Mouse (Mus musculus) ES-E14 (cell line): ENCODE measurements around the gene S100a4.

ENCODE experiments used
- HCFC1 ChIP-seq: IDR thresholded peaks from 2 replicates; pipeline ENCODE4 v1.6.1; 2012; ENCODE audit warnings: low read length, inconsistent platforms, borderline replicate concordance; ENCODE audit not compliant: insufficient read depth
- MAFK ChIP-seq: IDR thresholded peaks from 2 replicates; pipeline ENCODE4 v1.6.1; 2014; ENCODE audit warnings: mild to moderate bottlenecking, low read depth, low read length, inconsistent platforms; ENCODE audit not compliant: insufficient read depth
- ZNF384 ChIP-seq: IDR thresholded peaks from 2 replicates; pipeline ENCODE4 v1.6.1; 2012; ENCODE audit warnings: low read depth, low read length, inconsistent platforms

GRCm38 (mm10) chr3:90612061-90612460 is 8.5 kb downstream of the S100a4 start:
- TF ChIP-seq ZNF384 (no peak), MAFK (no peak), HCFC1 (no peak)
